Mouse (Mus musculus): ENCODE data around the gene Gria1.

The Gria1 gene

GRCm38 (mm10) chr11:57011024-57011690, at the start of gene Gria1:
TSS of gene Gria1 (plus strand) at chr11:57011387.
- no peak for DNase-seq (ENCODE audit: low spot score)

GRCm38 (mm10) chr11:56961751-56962150, 49.4 kb upstream of the Gria1 start:
- DNase-seq (ENCODE audit: low spot score), result no peak

- no peak for DNase-seq (ENCODE audit: low spot score)
Measured at GRCm38 (mm10) chr11:56972814-56973213, 38.4 kb upstream of the Gria1 start.

- DNase-seq (ENCODE audit: low spot score), result no peak
Measured at GRCm38 (mm10) chr11:56984321-56985000, 26.7 kb upstream of the Gria1 start.

- DNase-seq (ENCODE audit: low spot score), result no peak
Measured at GRCm38 (mm10) chr11:56985457-56985856, 25.7 kb upstream of the Gria1 start.

GRCm38 (mm10) chr11:56999601-57000001, 11.6 kb upstream of the Gria1 start:
- no peak for DNase-seq (ENCODE audit: low spot score)

GRCm38 (mm10) chr11:57004611-57005010, 6.6 kb upstream of the Gria1 start:
- no peak for DNase-seq (ENCODE audit: low spot score)

GRCm38 (mm10) chr11:57005341-57005740, 5.8 kb upstream of the Gria1 start:
- no peak for DNase-seq (ENCODE audit: low spot score)

GRCm38 (mm10) chr11:57007790-57008189, 3.4 kb upstream of the Gria1 start:
- DNase-seq (ENCODE audit: low spot score), result no peak

- DNase-seq (ENCODE audit: low spot score), result no peak
Measured at GRCm38 (mm10) chr11:57010611-57011010, 576 bp upstream of the Gria1 start.

- DNase-seq (ENCODE audit: low spot score), result no peak
Measured at GRCm38 (mm10) chr11:57011691-57012039, 478 bp downstream of the Gria1 start.

GRCm38 (mm10) chr11:57012287-57012921, 1.2 kb downstream of the Gria1 start:
- DNase-seq (ENCODE audit: low spot score), result no peak

- DNase-seq (ENCODE audit: low spot score), result no peak
Measured at GRCm38 (mm10) chr11:57013464-57014190, 2.4 kb downstream of the Gria1 start.

- no peak for DNase-seq (ENCODE audit: low spot score)
Measured at GRCm38 (mm10) chr11:57014396-57014795, 3.2 kb downstream of the Gria1 start.

- DNase-seq (ENCODE audit: low spot score), result no peak
Measured at GRCm38 (mm10) chr11:57018536-57018935, 7.3 kb downstream of the Gria1 start.

GRCm38 (mm10) chr11:57022400-57022799, 11.2 kb downstream of the Gria1 start:
- no peak for DNase-seq (ENCODE audit: low spot score)

- DNase-seq (ENCODE audit: low spot score), result no peak
Measured at GRCm38 (mm10) chr11:57030448-57030847, 19.3 kb downstream of the Gria1 start.

GRCm38 (mm10) chr11:57038807-57039206, 27.6 kb downstream of the Gria1 start:
- DNase-seq (ENCODE audit: low spot score), result no peak

- DNase-seq (ENCODE audit: low spot score), result no peak
Measured at GRCm38 (mm10) chr11:57039306-57039705, 28.1 kb downstream of the Gria1 start.

- no peak for DNase-seq (ENCODE audit: low spot score)
Measured at GRCm38 (mm10) chr11:57042057-57042456, 30.9 kb downstream of the Gria1 start.

GRCm38 (mm10) chr11:57044146-57044545, 33.0 kb downstream of the Gria1 start:
- no peak for DNase-seq (ENCODE audit: low spot score)

GRCm38 (mm10) chr11:57051666-57052562, 40.7 kb downstream of the Gria1 start:
- no peak for DNase-seq (ENCODE audit: low spot score)
